10 mouse cellular contexts compared by ENCODE assay signal in genomic region chr14:121780942-121781531, GRCm38 (mm10). TPM values are rescaled to one million over a fixed set of nuclear protein-coding genes. Genes with fewer than 3 reads are reported as not detected.
A peak's percentile ranks its signal among the peaks of the same experiment; 100 is the strongest.
DNase-seq lines count a peak whose midpoint lies in the region; ATAC-seq and TF ChIP-seq lines count a peak whose summit lies in the region.
"Had no signal": no experiment of that assay in that cellular context is flagged by ENCODE, and none has a peak within 500 bp of the region (broad histone marks: within the 10 kb centered on the region; RNA-seq: fewer than 3 reads in every experiment).

No protein-coding gene starts in this region.

- no peak for TF ChIP-seq POLR2A in small intestine, adult 2 months (IDR thresholded peaks at IDR 0.05; ENCODE audit: low read depth, low read length)

- peak overlapping the region; percentile 32; the same call in 1 of the 2 replicates for H3K27ac ChIP-seq in left cerebral cortex, adult 2 months
- peak overlapping the region; percentile 62 for H3K27ac ChIP-seq in limb, embryonic 12.5 days
- H3K27ac ChIP-seq in small intestine, adult 2 months (ENCODE audit: insufficient read depth, low read depth, low read length): peak overlapping the region; percentile 17; the same call in 1 of the 2 replicates

- no peak for ATAC-seq in limb, embryonic 12.5 days (ENCODE audit: insufficient number of reproducible peaks, insufficient read depth, low FRiP score, low TSS enrichment, low read depth)
- no peak for ATAC-seq in erythroblast, adult 5-6 weeks (replicated peaks; ENCODE audit: low FRiP score, poor library complexity, severe bottlenecking)

- WGBS in limb, embryonic 12.5 days: 31% methylated on average over 12 of the region's 12 CpGs
- 69% methylated on average over 12 of the region's 12 CpGs for WGBS in small intestine, adult 2 months

- no peaks in the 10 kb centered on the region for H3K9me3 ChIP-seq in limb, embryonic 12.5 days

- 0 out of 2 replicates have a peak overlapping the region, but pooled peaks have one; percentile 14 for H3K9ac ChIP-seq in limb, embryonic 12.5 days (replicated peaks)

- peaks cover 22% of the 10 kb centered on the region for H3K4me1 ChIP-seq in limb, embryonic 12.5 days (replicated peaks)
- H3K4me1 ChIP-seq in small intestine, adult 2 months (ENCODE audit: control insufficient read depth, insufficient read depth, insufficient read length, low read length): 0 out of 2 replicates have a peak, but pooled peaks cover 2% of the 10 kb centered on the region

- H3K36me3 ChIP-seq in limb, embryonic 12.5 days: no peaks in the 10 kb centered on the region
- no peaks in the 10 kb centered on the region for H3K36me3 ChIP-seq in small intestine, adult 2 months (ENCODE audit: control insufficient read depth, insufficient read depth, low read length)

- H3K27me3 ChIP-seq in limb, embryonic 12.5 days: 0 out of 2 replicates have a peak, but pooled peaks cover 5% of the 10 kb centered on the region
- H3K27me3 ChIP-seq in small intestine, adult 2 months (ENCODE audit: control insufficient read depth, insufficient read depth, low read length): no peaks in the 10 kb centered on the region

- intact Hi-C loops in left cerebral cortex, adult 2 months (cut with DNase I): no loop called here
- intact Hi-C loops in left cerebral cortex, postnatal 4 days (cut with DNase I): no loop called here
- intact Hi-C loops in heart, postnatal 10 days (cut with DNase I): no loop called here

- no peak for DNase-seq in left cerebral cortex, adult 2 months (ENCODE audit: extremely low spot score in 1 of 2, low spot score in 2 of 2)
- DNase-seq in left cerebral cortex, postnatal 4 days: no peak
- peak; percentile 52 to 57 for DNase-seq in heart, postnatal 10 days
- no peak for DNase-seq in spleen, postnatal 10 days (ENCODE audit: low spot score in 2 of 2)
- DNase-seq in right cerebral cortex, postnatal 25 days: no peak
- DNase-seq: cerebellum, adult 8-10 months; right cerebral cortex, postnatal 14 days had no signal

- TF ChIP-seq CTCF in left cerebral cortex, adult 2 months (IDR thresholded peaks at IDR 0.05): no peak
- TF ChIP-seq CTCF in small intestine, adult 2 months (IDR thresholded peaks at IDR 0.05; ENCODE audit: extremely low read depth, insufficient read length, insufficient replicate concordance, low read depth, low read length): no peak

- no peak overlapping the region for H3K4me2 ChIP-seq in limb, embryonic 12.5 days

- H3K4me3 ChIP-seq in left cerebral cortex, adult 2 months: no peak overlapping the region
- H3K4me3 ChIP-seq in limb, embryonic 12.5 days (replicated peaks): no peak overlapping the region
- no peak overlapping the region for H3K4me3 ChIP-seq in small intestine, adult 2 months (ENCODE audit: low read depth, low read length)

RNA-seq across cellular contexts. Expression of gene Dock9, which starts 16.6 kb away (rescaled TPM):
- total RNA-seq in left cerebral cortex, adult 2 months (2021): 10 to 100 TPM; 87.1 to 91.6 TPM
- total RNA-seq in left cerebral cortex, postnatal 4 days (2021): 100 to 1,000 TPM; 194 to 195 TPM
- 10 to 100 TPM; 39.6 to 42.0 TPM for total RNA-seq in heart, postnatal 10 days (2021)
- 5.1 and 6.4 TPM in 2 replicates for polyA plus RNA-seq in limb, embryonic 12.5 days (2016; fragmentation: Nextera tagmentation; extraction: Ambion mirVana)
- 3.8 and 5.7 TPM in 2 replicates for polyA plus RNA-seq in small intestine, adult 2 months (2012; rRNA removed)
- 0.19 and 4.8 TPM in 2 replicates for total RNA-seq in erythroblast, adult 5-6 weeks (2015; ENCODE audit: low replicate concordance)
- 1.1 and 1.5 TPM in 2 replicates for total RNA-seq in erythroblast, adult 5-6 weeks (2017; ENCODE audit: low replicate concordance)

Comparison
In these comparisons a context has a peak if more than half of its experiments do, and no peak if none do; other contexts are left out.
1. DNase-seq: peak in heart, postnatal 10 days (2 of 2); none in left cerebral cortex, adult 2 months (0 of 2), left cerebral cortex, postnatal 4 days (single experiment), spleen, postnatal 10 days (0 of 2) and right cerebral cortex, postnatal 25 days (single experiment).
2. RNA of gene Dock9, which starts 16.6 kb away (total RNA-seq): 194 to 195 TPM in left cerebral cortex, postnatal 4 days, 87.1 to 91.6 TPM in left cerebral cortex, adult 2 months and 39.6 to 42.0 TPM in heart, postnatal 10 days; 0.19 to 4.8 TPM in erythroblast, adult 5-6 weeks; every median in the first group is over 4 times any median in the second.
3. Peak in every context shown above with its lines, with median percentiles within 50 percentile points of each other: H3K27ac ChIP-seq.